Mouse (Mus musculus): Measurements from ENCODE around the gene Dennd2a.

The Dennd2a gene

GRCm38 (mm10) chr6:39556900-39557659 is 587 bp downstream of the Dennd2a start:
- peak; percentile 67 for DNase-seq (ENCODE audit: low spot score)

GRCm38 (mm10) chr6:39555648-39555945 is 2.1 kb downstream of the Dennd2a start:
- no peak for DNase-seq (ENCODE audit: low spot score)

GRCm38 (mm10) chr6:39554888-39555647 is 2.6 kb downstream of the Dennd2a start:
- no peak for DNase-seq (ENCODE audit: low spot score)

GRCm38 (mm10) chr6:39551981-39552636 is 5.6 kb downstream of the Dennd2a start:
- no peak for DNase-seq (ENCODE audit: low spot score)

GRCm38 (mm10) chr6:39548030-39548429 is 9.6 kb downstream of the Dennd2a start:
- no peak for DNase-seq (ENCODE audit: low spot score)

GRCm38 (mm10) chr6:39545474-39545873 is 12.2 kb downstream of the Dennd2a start:
- no peak for DNase-seq (ENCODE audit: low spot score)

GRCm38 (mm10) chr6:39543769-39544420 is 13.8 kb downstream of the Dennd2a start:
- DNase-seq (ENCODE audit: low spot score), result no peak

GRCm38 (mm10) chr6:39542631-39543597 is 14.8 kb downstream of the Dennd2a start:
- peak; percentile 89 for DNase-seq (ENCODE audit: low spot score)

- DNase-seq (ENCODE audit: low spot score), result no peak
Observed at GRCm38 (mm10) chr6:39540563-39540962, 17.1 kb downstream of the Dennd2a start.

GRCm38 (mm10) chr6:39539679-39540155 is 17.9 kb downstream of the Dennd2a start:
- DNase-seq (ENCODE audit: low spot score), result no peak

- no peak for DNase-seq (ENCODE audit: low spot score)
Observed at GRCm38 (mm10) chr6:39538227-39538626, 19.4 kb downstream of the Dennd2a start.

GRCm38 (mm10) chr6:39537276-39537675 is 20.4 kb downstream of the Dennd2a start:
- no peak for DNase-seq (ENCODE audit: low spot score)

GRCm38 (mm10) chr6:39536621-39537020 is 21.0 kb downstream of the Dennd2a start:
- DNase-seq (ENCODE audit: low spot score), result no peak

- no peak for DNase-seq (ENCODE audit: low spot score)
Observed at GRCm38 (mm10) chr6:39534944-39535343, 22.7 kb downstream of the Dennd2a start.

- DNase-seq (ENCODE audit: low spot score), result peak; percentile 89
Observed at GRCm38 (mm10) chr6:39528671-39529535, 28.8 kb downstream of the Dennd2a start.

- no peak for DNase-seq (ENCODE audit: low spot score)
Observed at GRCm38 (mm10) chr6:39527811-39528210, 29.9 kb downstream of the Dennd2a start.

GRCm38 (mm10) chr6:39527337-39527784 is 30.3 kb downstream of the Dennd2a start:
- no peak for DNase-seq (ENCODE audit: low spot score)

- no peak for DNase-seq (ENCODE audit: low spot score)
Observed at GRCm38 (mm10) chr6:39526797-39527196, 30.9 kb downstream of the Dennd2a start.

- DNase-seq (ENCODE audit: low spot score), result no peak
Observed at GRCm38 (mm10) chr6:39523161-39523560, 34.5 kb downstream of the Dennd2a start.

GRCm38 (mm10) chr6:39522425-39522824 is 35.2 kb downstream of the Dennd2a start:
- DNase-seq (ENCODE audit: low spot score), result no peak

Data from testis, postnatal 10 days (tissue).